Mouse (Mus musculus): Measurements from ENCODE around the gene Zfp335.
A peak's percentile ranks its signal among the peaks of the same experiment; 100 is the strongest.
"Not testable (repeated sequence)": the region's sequence is repeated elsewhere in the genome, so short reads cannot be mapped to it uniquely, and the experiment has no call there.

Zfp335 gene

DNA sequence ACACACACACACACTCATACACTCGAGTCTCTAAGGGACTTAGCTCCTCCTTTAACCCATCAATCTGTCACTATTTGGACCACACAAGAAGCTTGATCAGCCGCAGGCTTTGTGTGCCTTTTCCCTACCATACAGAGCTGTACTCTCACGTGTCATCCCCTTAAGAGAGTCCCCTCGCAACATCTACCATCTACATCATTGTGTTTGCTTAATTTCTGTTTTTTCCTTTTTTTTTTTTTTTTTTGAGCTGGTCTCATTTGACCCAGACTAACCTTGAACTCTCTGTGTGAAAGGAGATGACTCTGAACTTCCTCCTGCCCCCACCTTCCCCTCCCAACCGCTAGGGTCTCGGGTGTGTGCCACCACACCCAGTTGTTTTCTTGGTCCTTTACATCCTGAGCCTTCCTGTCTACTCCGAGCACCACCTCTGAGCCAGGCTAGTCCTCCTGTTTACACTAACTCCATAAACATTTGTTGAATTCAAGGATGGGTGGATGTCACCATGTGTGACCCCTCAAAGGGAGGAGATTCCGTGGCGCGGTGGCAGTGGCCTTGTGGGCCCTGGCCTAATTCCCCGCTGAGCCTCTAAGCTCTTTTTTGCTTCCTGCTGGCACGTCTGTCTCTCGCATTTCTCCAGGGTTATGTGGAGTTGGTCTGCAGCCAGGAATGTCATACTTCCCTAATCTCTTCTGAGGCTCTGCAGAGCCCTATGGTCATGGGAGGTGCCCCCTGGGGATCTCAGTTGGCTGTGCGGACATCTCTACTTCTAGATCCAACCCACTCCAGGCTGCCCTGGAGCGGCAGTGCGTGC, 44.6 kb downstream of the Zfp335 start:
- peak; percentile 70 to 72 for DNase-seq

DNA sequence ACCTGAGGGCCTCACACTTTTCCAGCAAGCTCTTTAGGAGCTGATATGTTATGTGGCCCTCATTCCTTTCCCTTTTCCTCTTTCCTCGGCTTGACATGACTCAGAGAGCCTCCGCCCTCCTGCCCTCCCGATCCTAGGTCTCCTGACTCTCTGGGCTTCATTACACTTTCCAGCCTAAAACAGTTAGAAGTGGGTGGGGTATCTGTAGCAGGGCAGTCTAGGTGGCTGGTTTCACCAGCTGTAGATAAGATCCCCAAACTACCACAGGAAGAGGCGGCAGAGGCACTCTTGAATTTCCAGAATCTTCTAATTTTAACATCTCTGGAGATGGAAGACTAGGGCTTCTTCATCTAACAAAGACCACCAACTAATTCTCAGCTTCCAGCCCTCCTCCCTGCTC, 47.0 kb downstream of the Zfp335 start:
- no peak for DNase-seq

DNA sequence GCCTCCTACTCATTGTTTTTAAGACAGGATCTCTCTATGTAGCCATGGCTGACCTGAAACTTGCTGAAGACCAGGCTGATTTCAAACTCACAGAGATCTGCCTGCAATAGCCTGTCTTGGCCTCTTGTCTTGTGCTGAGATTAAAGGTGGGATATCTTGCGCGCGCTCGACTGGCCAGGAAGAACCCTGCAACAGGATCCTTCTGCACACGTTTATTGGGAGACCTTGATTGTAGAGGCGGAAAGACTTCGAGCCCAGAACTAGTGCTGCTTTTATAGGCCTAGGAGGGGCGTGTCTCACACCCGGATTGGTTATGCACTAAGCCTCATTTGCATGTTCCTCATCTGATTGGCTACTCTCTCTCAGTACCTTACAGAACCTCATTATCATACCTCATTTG, 48.1 kb downstream of the Zfp335 start:
- DNase-seq, result not testable (repeated sequence)

DNA sequence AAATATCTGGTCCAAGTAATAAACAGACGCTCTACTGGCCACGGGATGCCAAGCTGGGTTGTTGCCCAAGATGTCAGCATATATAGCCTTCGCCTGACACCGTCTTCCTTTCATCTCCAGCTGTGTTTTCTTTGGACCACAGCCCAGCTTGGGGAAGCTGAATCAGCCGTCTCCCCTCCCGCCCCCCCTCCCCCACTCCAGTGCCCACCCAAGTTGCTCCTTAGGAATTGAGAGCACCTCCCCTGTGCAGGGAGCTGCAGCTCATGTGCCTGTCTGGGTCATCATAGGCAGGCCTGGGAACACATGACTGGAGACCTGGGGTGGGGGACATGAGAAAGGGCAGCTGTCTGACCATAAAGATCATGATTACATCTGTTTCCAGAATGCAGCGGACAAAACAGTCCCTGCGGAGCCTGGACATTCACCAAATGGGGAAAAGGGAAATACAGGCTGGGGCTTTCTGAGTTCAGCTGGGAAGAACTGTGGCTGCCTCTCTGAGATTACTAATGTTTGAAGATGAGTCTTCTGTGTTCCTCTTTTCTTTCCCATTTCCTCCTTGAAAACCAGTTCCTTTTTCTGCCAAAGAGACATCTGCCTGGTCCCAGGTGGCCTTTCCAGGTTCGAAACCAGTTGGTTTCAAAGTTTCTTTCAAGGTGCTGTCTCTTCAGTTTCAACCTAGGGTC, 49.2 kb downstream of the Zfp335 start:
- DNase-seq, result peak; percentile 67 to 72

DNA sequence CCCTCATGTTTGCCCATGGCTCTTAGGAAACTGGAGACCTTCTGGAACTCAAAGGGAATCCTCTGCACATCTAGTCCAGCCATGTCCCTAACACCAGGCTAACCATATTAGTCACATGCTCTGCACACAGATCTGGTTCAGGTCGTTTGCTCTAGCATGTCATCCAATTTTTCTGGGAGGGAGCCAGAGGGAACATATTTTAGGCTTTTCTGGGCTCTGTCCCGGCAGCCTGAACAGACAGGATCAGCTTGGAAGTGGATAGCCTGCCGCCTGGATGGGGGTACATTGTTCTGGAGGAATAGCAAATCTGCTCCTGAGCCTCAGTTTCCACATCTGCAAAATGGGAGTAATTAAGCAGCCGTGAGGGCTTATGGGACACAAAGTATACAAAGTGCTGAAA, 50.5 kb downstream of the Zfp335 start:
- no peak for DNase-seq

DNA sequence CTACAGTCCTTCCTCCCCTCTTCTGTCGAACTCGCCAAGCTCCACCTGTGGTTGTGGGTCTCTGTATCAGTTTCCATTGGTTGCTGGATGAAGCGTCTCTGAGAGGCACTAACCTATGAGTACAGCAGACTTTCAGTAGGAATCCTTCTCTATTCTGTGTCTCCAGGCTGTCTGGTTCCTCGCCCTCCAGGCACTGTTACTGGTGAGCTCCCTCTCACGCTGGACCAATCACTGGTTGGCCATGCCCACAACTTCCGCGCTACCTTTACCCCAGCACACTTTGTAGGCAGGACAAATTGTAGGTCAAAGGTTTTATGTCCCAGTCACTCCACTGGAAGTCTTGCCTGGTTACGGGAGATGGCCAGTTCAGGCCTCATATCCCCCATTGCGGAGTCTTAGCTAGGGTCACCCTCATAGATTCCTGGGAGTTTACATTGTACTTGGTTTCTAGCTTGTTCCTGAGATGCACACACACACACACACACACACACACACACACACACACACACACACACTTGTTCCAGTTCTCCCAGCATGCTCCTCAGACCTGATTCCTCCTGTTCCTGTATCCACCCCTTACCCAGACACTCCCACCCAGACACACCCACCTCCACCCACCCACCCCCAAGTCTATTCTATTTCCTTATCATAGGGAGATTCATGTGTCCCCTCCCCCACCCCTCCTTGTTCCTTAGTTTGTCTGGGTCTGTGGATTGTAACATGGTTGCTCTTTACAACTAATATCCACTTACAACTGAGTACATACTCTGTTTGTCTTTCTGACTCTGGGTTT, 51.7 kb downstream of the Zfp335 start:
- peak; percentile 70 to 71 for DNase-seq

DNA sequence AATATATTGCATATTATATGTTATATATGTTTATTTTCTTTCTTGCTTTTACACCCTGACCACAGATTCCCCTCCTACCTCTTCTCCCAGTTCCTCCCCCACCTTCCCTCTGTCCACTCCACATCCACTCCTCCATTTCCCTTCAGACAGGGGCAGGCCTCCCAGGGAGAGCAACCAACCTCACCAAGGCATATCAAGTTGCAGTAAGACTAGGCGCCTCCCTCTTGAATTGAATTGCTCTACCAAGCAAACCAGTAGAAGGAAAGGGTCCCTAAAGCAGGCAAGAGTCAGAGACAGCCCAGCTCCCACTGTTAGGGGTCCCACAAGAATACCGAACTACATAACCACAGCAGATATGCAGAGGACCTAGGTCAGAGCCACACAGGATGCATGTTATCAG, 52.4 kb downstream of the Zfp335 start:
- DNase-seq, result no peak

DNA sequence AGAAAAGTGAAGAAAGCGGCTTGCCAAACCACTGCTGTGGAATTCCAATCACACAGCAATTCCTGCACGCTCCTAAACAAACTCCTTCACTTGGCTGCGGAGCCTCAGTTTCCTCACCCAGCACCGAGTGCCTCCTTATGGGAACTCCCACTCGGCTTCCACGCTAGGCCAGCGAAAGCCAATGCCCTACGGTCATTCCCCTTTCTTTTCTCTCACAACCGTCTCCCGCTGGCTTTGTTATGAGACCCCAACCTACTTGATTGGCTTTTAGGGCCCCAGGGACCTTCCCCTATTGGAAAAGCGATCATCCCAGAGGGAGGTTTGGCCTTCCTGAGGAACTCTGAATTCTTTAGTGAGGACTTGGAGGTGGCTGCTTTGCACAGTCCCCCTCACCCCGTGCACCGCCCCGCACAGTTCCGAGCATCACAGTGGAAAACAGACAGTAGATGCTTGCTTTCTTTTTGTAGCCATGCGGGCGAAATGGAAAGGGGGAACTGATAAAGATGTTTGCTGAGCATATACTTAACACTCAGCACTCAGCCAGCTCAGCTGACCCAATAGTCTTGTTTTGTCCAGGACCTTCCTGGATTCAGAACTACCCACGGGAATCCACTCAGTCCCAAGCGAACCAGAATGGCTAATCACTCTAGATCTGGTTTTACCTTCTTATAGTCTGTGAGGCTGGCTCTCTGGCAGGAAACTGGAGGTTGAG, 53.6 kb downstream of the Zfp335 start:
- no peak for DNase-seq

DNA sequence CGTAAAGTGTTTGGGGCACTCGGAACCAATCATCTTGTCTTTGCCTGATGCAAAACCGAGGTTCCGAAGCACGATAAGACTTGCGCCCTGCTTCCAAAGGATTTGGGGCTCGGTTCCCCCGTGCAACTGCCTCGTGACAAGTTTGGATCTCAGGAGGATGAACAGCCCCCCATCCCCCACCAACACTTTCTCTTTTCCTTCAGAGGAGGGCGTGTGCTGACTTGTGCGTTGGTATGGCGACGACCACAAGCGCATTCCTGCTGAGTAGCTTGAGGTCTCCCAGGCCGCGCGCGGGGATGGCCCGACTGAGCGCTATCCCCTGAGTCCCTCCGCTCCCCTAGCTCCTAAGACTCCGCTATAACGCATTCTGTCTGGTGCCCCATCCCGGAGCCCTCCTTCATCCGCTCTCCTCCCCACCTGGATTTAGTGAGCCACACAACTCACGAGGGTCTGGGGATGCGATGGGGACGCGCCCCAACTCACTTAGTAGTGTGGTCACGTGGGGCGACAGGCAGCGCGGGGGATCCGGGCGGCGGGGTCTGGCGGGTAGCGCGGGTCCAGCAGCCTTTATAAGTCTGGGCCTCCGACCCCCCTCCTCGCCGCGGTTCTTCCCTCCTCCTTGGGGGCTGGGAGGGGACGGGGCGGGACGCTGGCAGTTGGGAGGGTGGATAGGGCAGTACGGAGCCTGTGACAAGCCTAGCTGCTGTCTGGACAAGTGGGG, 54.3 kb downstream of the Zfp335 start, which contains the start of gene Pltp:
Gene Pltp (minus strand): TSS at position 611 of the 721 bp plus-strand sequence.
- peak; percentile 38 to 67 for DNase-seq

DNA sequence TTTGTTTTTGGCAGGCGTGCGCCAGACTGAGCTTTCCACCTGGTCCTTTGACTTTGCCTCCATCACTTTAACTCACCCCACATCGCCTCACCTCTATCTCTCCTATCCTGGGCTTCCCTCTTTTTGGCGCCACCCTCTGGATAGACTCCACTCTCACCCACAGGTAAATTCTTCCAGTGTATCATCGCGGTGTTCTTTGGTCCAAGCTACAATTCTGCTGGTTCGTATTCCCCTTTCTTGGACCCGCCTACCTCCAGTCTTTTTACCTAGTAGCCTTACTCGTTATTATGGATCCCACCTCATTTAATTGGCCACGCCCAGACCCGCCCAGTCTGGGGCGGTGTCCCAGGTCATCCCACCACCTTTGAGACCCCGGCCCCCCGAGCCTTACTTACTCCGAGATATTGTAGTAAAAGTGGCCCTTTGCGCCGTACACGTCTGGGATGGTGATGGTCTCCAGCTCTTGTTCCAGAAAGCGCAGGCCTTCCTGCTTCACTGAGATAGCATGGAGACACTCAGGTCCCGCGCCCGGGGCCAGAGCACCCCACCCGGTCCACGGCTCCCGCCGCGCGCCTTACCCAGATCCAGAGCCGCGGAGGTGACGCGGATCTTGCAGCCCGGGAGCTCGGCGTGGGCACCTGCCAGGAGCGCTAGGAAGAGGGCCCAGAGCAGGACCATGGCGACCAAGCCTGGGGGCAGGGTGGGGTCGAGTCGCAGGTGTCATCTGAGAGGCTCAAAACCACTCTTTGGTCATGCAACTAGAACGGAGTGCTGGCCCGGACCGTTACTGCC, 55.1 kb downstream of the Zfp335 start:
- DNase-seq, result peak in 1 of 2 experiments; percentile 33

DNA sequence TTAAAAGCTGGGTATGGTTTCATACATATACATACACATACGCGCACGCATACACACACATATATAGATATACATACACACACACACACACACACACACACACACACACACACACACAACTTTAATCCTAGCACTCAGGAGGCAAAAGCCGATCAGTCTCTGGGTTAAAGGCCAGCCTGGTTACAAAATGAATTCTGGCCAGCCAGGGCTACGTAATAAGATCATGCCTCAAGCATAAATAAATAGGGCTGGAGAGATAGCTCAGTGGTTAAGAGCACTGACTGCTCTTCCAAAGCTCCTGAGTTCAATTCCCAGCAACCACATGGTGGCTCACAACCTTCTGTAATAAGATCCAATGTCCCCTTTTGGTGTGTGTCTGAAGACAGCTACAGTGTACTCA, 56.0 kb downstream of the Zfp335 start:
- DNase-seq, result not testable (repeated sequence)

DNA sequence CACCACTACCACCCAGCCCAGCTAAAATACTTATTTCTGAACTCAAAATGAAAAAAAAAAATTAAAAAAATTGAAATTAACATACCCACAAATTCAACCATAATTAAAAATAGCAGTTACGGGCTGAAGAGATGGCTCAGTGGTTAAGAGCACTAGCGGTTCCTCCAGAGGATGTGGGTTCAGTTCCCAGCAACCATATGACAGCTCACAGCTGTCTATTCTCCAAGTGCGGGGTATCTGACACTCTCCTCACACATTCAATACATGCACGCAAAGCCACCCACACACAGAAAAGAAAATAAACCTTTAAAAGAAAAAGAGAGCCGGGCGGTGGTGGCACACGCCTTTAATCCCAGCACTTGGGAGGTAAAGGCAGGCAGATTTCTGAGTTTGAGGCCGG, 61.5 kb downstream of the Zfp335 start:
- DNase-seq, result no peak

DNA sequence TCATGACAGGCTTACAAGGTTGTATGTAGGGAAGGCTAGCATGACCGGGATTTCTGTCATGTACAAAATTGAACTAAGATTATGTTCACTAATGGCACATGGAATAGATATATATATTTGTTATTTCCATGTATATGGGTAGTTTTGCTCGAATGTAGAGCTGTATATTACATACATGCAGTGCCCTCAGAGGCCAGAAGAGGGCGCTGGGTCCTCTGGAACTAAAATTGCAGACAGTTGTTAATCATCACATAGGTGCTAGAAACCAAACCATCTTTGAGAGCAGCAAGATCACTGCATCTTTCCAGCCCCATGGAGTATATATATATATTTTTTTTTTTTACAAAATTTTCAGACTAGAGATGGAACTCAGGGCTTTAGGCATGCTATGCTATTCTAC, 65.8 kb downstream of the Zfp335 start:
- peak in 1 of 2 experiments; percentile 53 for DNase-seq
